Mouse (Mus musculus): ENCODE results near the gene Gpr137c.

Gene Gpr137c

GRCm38 (mm10) chr14:45219281-45220089, at the start of gene Gpr137c:
TSS of gene Gpr137c (plus strand) at chr14:45219717.
- DNase-seq (ENCODE audit: low spot score in 2 of 2) = peak; percentile 98

- no peak for DNase-seq (ENCODE audit: low spot score in 2 of 2)
Observed at GRCm38 (mm10) chr14:45172260-45172659, 47.3 kb upstream of the Gpr137c start.

- DNase-seq (ENCODE audit: low spot score in 2 of 2) = no peak
Observed at GRCm38 (mm10) chr14:45175012-45175740, 44.3 kb upstream of the Gpr137c start.

- DNase-seq (ENCODE audit: low spot score in 2 of 2) = no peak
Observed at GRCm38 (mm10) chr14:45179186-45179585, 40.3 kb upstream of the Gpr137c start.

- no peak for DNase-seq (ENCODE audit: low spot score in 2 of 2)
Observed at GRCm38 (mm10) chr14:45179606-45180005, 39.9 kb upstream of the Gpr137c start.

- no peak for DNase-seq (ENCODE audit: low spot score in 2 of 2)
Observed at GRCm38 (mm10) chr14:45181611-45182010, 37.9 kb upstream of the Gpr137c start.

- DNase-seq (ENCODE audit: low spot score in 2 of 2) = no peak
Observed at GRCm38 (mm10) chr14:45190999-45191398, 28.5 kb upstream of the Gpr137c start.

GRCm38 (mm10) chr14:45200607-45201006, 18.9 kb upstream of the Gpr137c start:
- no peak for DNase-seq (ENCODE audit: low spot score in 2 of 2)

- no peak for DNase-seq (ENCODE audit: low spot score in 2 of 2)
Observed at GRCm38 (mm10) chr14:45210683-45211082, 8.8 kb upstream of the Gpr137c start.

- DNase-seq (ENCODE audit: low spot score in 2 of 2) = no peak
Observed at GRCm38 (mm10) chr14:45211431-45211830, 8.1 kb upstream of the Gpr137c start.

- DNase-seq (ENCODE audit: low spot score in 2 of 2) = no peak
Observed at GRCm38 (mm10) chr14:45216711-45217340, 2.7 kb upstream of the Gpr137c start.

- no peak for DNase-seq (ENCODE audit: low spot score in 2 of 2)
Observed at GRCm38 (mm10) chr14:45217693-45218092, 1.8 kb upstream of the Gpr137c start.

GRCm38 (mm10) chr14:45220090-45220956, 806 bp downstream of the Gpr137c start, which contains the start of gene Txndc16:
TSS of gene Txndc16 (minus strand) at chr14:45220328.
- DNase-seq (ENCODE audit: low spot score in 2 of 2) = peak; percentile 75 to 77

- DNase-seq (ENCODE audit: low spot score in 2 of 2) = peak in 1 of 2 experiments; percentile 28
Observed at GRCm38 (mm10) chr14:45220957-45221630, 1.6 kb downstream of the Gpr137c start.

GRCm38 (mm10) chr14:45239042-45239441, 19.5 kb downstream of the Gpr137c start:
- no peak for DNase-seq (ENCODE audit: low spot score in 2 of 2)

- DNase-seq (ENCODE audit: low spot score in 2 of 2) = no peak
Observed at GRCm38 (mm10) chr14:45241613-45242012, 22.1 kb downstream of the Gpr137c start.

- DNase-seq (ENCODE audit: low spot score in 2 of 2) = no peak
Observed at GRCm38 (mm10) chr14:45251548-45252076, 32.1 kb downstream of the Gpr137c start.

- no peak for DNase-seq (ENCODE audit: low spot score in 2 of 2)
Observed at GRCm38 (mm10) chr14:45263831-45264592, 44.5 kb downstream of the Gpr137c start.

- no peak for DNase-seq (ENCODE audit: low spot score in 2 of 2)
Observed at GRCm38 (mm10) chr14:45275816-45276215, 56.3 kb downstream of the Gpr137c start.

- DNase-seq (ENCODE audit: low spot score in 2 of 2) = no peak
Observed at GRCm38 (mm10) chr14:45282066-45282465, 62.5 kb downstream of the Gpr137c start.

Measured in frontal cortex, postnatal 36 days (tissue).